Mouse (Mus musculus) heart, adult 9 months (tissue): ENCODE results near the gene Lrmda.

ENCODE experiments used
- DNase-seq, 2 experiments: peaks; one replicate each; pipeline ENCODE4 v3.0.0; 2022; ENCODE audit warnings: low spot score in 2 of 2

The Lrmda gene

GRCm38 (mm10) chr14:22649985-22650984 lies 630.8 kb downstream of the Lrmda start:
- DNase-seq, result peak; percentile 16 to 21

GRCm38 (mm10) chr14:22651131-22651952 lies 631.8 kb downstream of the Lrmda start:
- peak in 1 of 2 experiments; percentile 7 for DNase-seq

- no peak for DNase-seq
These were observed 643.0 kb downstream of the Lrmda start for GRCm38 (mm10) chr14:22662496-22662895.

GRCm38 (mm10) chr14:22666437-22666836 lies 646.9 kb downstream of the Lrmda start:
- no peak for DNase-seq

- DNase-seq, result no peak
These were observed 648.8 kb downstream of the Lrmda start for GRCm38 (mm10) chr14:22668302-22668701.

GRCm38 (mm10) chr14:22668711-22669110 lies 649.2 kb downstream of the Lrmda start:
- no peak for DNase-seq

GRCm38 (mm10) chr14:22673581-22673980 lies 654.1 kb downstream of the Lrmda start:
- DNase-seq, result no peak

GRCm38 (mm10) chr14:22679008-22679704 lies 659.6 kb downstream of the Lrmda start:
- DNase-seq, result no peak

- no peak for DNase-seq
These were observed 660.5 kb downstream of the Lrmda start for GRCm38 (mm10) chr14:22679705-22680643.

GRCm38 (mm10) chr14:22686886-22687285 lies 667.4 kb downstream of the Lrmda start:
- peak; percentile 8 to 17 for DNase-seq

- DNase-seq, result no peak
These were observed 668.9 kb downstream of the Lrmda start for GRCm38 (mm10) chr14:22688399-22688798.

GRCm38 (mm10) chr14:22695448-22695847 lies 675.9 kb downstream of the Lrmda start:
- no peak for DNase-seq

GRCm38 (mm10) chr14:22695931-22696365 lies 676.4 kb downstream of the Lrmda start:
- no peak for DNase-seq

GRCm38 (mm10) chr14:22700236-22700635 lies 680.7 kb downstream of the Lrmda start:
- no peak for DNase-seq

- DNase-seq, result no peak
These were observed 681.2 kb downstream of the Lrmda start for GRCm38 (mm10) chr14:22700690-22701089.

- DNase-seq, result no peak
These were observed 688.6 kb downstream of the Lrmda start for GRCm38 (mm10) chr14:22707958-22708701.

- DNase-seq, result no peak
These were observed 690.7 kb downstream of the Lrmda start for GRCm38 (mm10) chr14:22710071-22710661.

- DNase-seq, result no peak
These were observed 692.9 kb downstream of the Lrmda start for GRCm38 (mm10) chr14:22712388-22712787.

- no peak for DNase-seq
These were observed 696.3 kb downstream of the Lrmda start for GRCm38 (mm10) chr14:22715581-22716378.
